Comparison of ENCODE assay signal across 8 mouse cellular contexts in genomic region chr11:23008181-23008823, GRCm38 (mm10). TPM values are rescaled to one million over a fixed set of nuclear protein-coding genes. Genes with fewer than 3 reads are reported as not detected.
DNase-seq lines count a peak whose midpoint lies in the region; ATAC-seq lines count a peak whose summit lies in the region.

No protein-coding gene starts in this region.

- H3K27me3 ChIP-seq in megakaryocyte, embryonic 14.5 days (replicated peaks) = peaks cover 3% of the 10 kb centered on the region

- H3K9me3 ChIP-seq in megakaryocyte, embryonic 14.5 days = no peaks in the 10 kb centered on the region

- ATAC-seq in activated CD4-positive, CD25-positive, alpha-beta regulatory T cell, adult 4 months = peak; percentile 70
- ATAC-seq in common myeloid progenitor, adult 5-6 weeks (replicated peaks; ENCODE audit: low read depth, poor library complexity, severe bottlenecking) = peak; percentile 80

- peak; percentile 54 to 77 for DNase-seq in gastrocnemius, adult 8-10 months (ENCODE audit: low spot score in 2 of 2)
- DNase-seq in induced T-regulatory cell, adult 2 months (ENCODE audit: low read depth) = peak; percentile 89
- peak; percentile 33 to 82 for DNase-seq in left cerebral cortex, adult 9 months (ENCODE audit: low spot score in 2 of 2)
- peak; percentile 80 to 86 for DNase-seq in right cerebral cortex, adult 2 months (ENCODE audit: low spot score in 2 of 2)
- DNase-seq in urinary bladder, postnatal 10 days (ENCODE audit: low spot score) = peak; percentile 17

- H3K4me3 ChIP-seq in megakaryocyte, embryonic 14.5 days (replicated peaks) = peak overlapping the region; percentile 96

- peaks cover 11% of the 10 kb centered on the region for H3K4me1 ChIP-seq in megakaryocyte, embryonic 14.5 days

- peaks cover 24% of the 10 kb centered on the region for H3K36me3 ChIP-seq in megakaryocyte, embryonic 14.5 days (replicated peaks; ENCODE audit: low read length)

RNA-seq across cellular contexts. Expression of gene Fam161a, which starts 1.0 kb away (rescaled TPM):
- 1 to 10 TPM; 2.0 to 2.7 TPM for polyA plus RNA-seq in activated CD4-positive, CD25-positive, alpha-beta regulatory T cell, adult 4 months (2017; shearing (Covaris generic))
- 1.5 and 4.6 TPM in 2 replicates for total RNA-seq in common myeloid progenitor, adult 5-6 weeks (2017)
- 1 to 10 TPM; 2.6 to 3.4 (median 3.1) TPM for total RNA-seq in gastrocnemius, adult 8-10 months (2022)
- 0.39 TPM in 1 of 2 replicates, not detected in the other for polyA plus RNA-seq in megakaryocyte, embryonic 14.5 days (2012; ENCODE audit: insufficient read depth, low replicate concordance)

RNA-seq across cellular contexts. Expression of gene Cct4, which starts 18.0 kb away (rescaled TPM):
- 100 to 1,000 TPM; 227 to 238 TPM for polyA plus RNA-seq in activated CD4-positive, CD25-positive, alpha-beta regulatory T cell, adult 4 months (2017; shearing (Covaris generic))
- total RNA-seq in common myeloid progenitor, adult 5-6 weeks (2017) = 274 and 331 TPM in 2 replicates
- total RNA-seq in gastrocnemius, adult 8-10 months (2022) = 100 to 1,000 TPM in 1 of 4 experiments, 10 to 100 TPM in 3; 81.4 to 104 (median 87.7) TPM
- polyA plus RNA-seq in megakaryocyte, embryonic 14.5 days (2012; ENCODE audit: insufficient read depth, low replicate concordance) = 218 and 273 TPM in 2 replicates

RNA-seq across cellular contexts. Expression of gene Commd1, which starts 26.1 kb away (rescaled TPM):
- polyA plus RNA-seq in activated CD4-positive, CD25-positive, alpha-beta regulatory T cell, adult 4 months (2017; shearing (Covaris generic)) = 100 to 1,000 TPM in 1 of 2 experiments, 10 to 100 TPM in 1; 95.9 to 117 TPM
- 52.9 and 62.5 TPM in 2 replicates for total RNA-seq in common myeloid progenitor, adult 5-6 weeks (2017)
- 100 to 1,000 TPM in 2 of 4 experiments, 10 to 100 TPM in 2; 90.9 to 112 (median 101) TPM for total RNA-seq in gastrocnemius, adult 8-10 months (2022)
- polyA plus RNA-seq in megakaryocyte, embryonic 14.5 days (2012; ENCODE audit: insufficient read depth, low replicate concordance) = 30.3 and 45.3 TPM in 2 replicates

RNA-seq across cellular contexts. Expression of gene Gm28048, which starts 26.4 kb away (rescaled TPM):
- polyA plus RNA-seq in activated CD4-positive, CD25-positive, alpha-beta regulatory T cell, adult 4 months (2017; shearing (Covaris generic)) = 10 to 100 TPM; 32.8 to 42.2 TPM
- total RNA-seq in common myeloid progenitor, adult 5-6 weeks (2017) = 70.8 and 81.6 TPM in 2 replicates
- 1 to 10 TPM in 3 of 4 experiments, under 1 TPM in 1; 0.92 to 2.0 (median 1.4) TPM for total RNA-seq in gastrocnemius, adult 8-10 months (2022)
- polyA plus RNA-seq in megakaryocyte, embryonic 14.5 days (2012; ENCODE audit: insufficient read depth, low replicate concordance) = not detected in 2 replicates

RNA-seq across cellular contexts. Expression of gene Zrsr1, which starts 36.5 kb away (rescaled TPM):
- polyA plus RNA-seq in activated CD4-positive, CD25-positive, alpha-beta regulatory T cell, adult 4 months (2017; shearing (Covaris generic)) = 1 to 10 TPM; 5.6 to 7.2 TPM
- total RNA-seq in common myeloid progenitor, adult 5-6 weeks (2017) = 9.4 and 9.9 TPM in 2 replicates
- total RNA-seq in gastrocnemius, adult 8-10 months (2022) = 10 to 100 TPM; 19.3 to 26.7 (median 21.7) TPM
- polyA plus RNA-seq in megakaryocyte, embryonic 14.5 days (2012; ENCODE audit: insufficient read depth, low replicate concordance) = 2.8 and 3.1 TPM in 2 replicates

Comparison
In these comparisons a context has a peak if more than half of its experiments do, and no peak if none do; other contexts are left out.
1. Peak in every context shown above with its lines: DNase-seq, ATAC-seq and H3K4me3 ChIP-seq.
2. DNase-seq: peak in every context shown above with its lines; median percentile 89 in induced T-regulatory cell, adult 2 months; 83 in right cerebral cortex, adult 2 months; 66 in gastrocnemius, adult 8-10 months; 58 in left cerebral cortex, adult 9 months; 17 in urinary bladder, postnatal 10 days.